Mouse (Mus musculus) heart, postnatal 0 days (tissue): ENCODE measurements around the gene Hoxd3. TPM values are rescaled to one million over a fixed set of nuclear protein-coding genes. Genes with fewer than 3 reads are reported as not detected.

ENCODE experiments used
- ATAC-seq: fragments of 200-750 bp; cut with Nextera tagmentation; 2 replicates; pipeline ENCODE4 v1.8.0; 2017; ENCODE audit warnings: low read depth, moderate number of reproducible peaks, moderate library complexity; ENCODE audit not compliant: insufficient read depth
- DNase-seq: peaks from one replicate; pipeline ENCODE4 v3.0.0-alpha.2; 2016; ENCODE audit warnings: low spot score
- H3K27ac ChIP-seq: fragments of 300-500 bp; sonication (generic); 2 replicates; pipeline ENCODE4 v1.5.1; 2014; ENCODE audit warnings: low read depth, mild to moderate bottlenecking
- H3K27me3 ChIP-seq: fragments of 300-500 bp; sonication (generic); 2 replicates; pipeline ENCODE4 v1.6.1; 2014; ENCODE audit warnings: low read length, mixed read lengths; ENCODE audit not compliant: control insufficient read depth, insufficient read depth
- H3K36me3 ChIP-seq: fragments of 300-500 bp; sonication (generic); replicated peaks from 2 replicates; pipeline ENCODE4 v1.6.1; 2014; ENCODE audit warnings: low read length, mixed read lengths; ENCODE audit not compliant: control insufficient read depth, insufficient read depth
- H3K4me1 ChIP-seq: fragments of 300-500 bp; sonication (generic); 2 replicates; pipeline ENCODE4 v1.6.1; 2014; ENCODE audit warnings: antibody characterized with exemption; ENCODE audit not compliant: control insufficient read depth, insufficient read depth
- H3K4me2 ChIP-seq: fragments of 300-500 bp; sonication (generic); 2 replicates; pipeline ENCODE4 v1.6.1; 2014; ENCODE audit warnings: low read depth, mild to moderate bottlenecking, low read length, moderate library complexity
- H3K4me3 ChIP-seq: fragments of 300-500 bp; sonication (generic); 2 replicates; pipeline ENCODE4 v1.5.1; 2014; ENCODE audit warnings: low read depth, low read length
- H3K9ac ChIP-seq: fragments of 300-500 bp; sonication (generic); replicated peaks from 2 replicates; pipeline ENCODE4 v1.6.1; 2014; ENCODE audit warnings: low read depth, low read length, mixed read lengths
- H3K9me3 ChIP-seq: fragments of 300-500 bp; sonication (generic); replicated peaks from 2 replicates; pipeline ENCODE4 v1.6.1; 2016; ENCODE audit warnings: low read length; ENCODE audit not compliant: control insufficient read depth
- CTCF ChIP-seq: IDR thresholded peaks from 2 replicates; pipeline ENCODE4 v1.5.1; 2016; ENCODE audit warnings: antibody characterized with exemption, control low read depth, low read depth
- EP300 ChIP-seq: IDR thresholded peaks from 2 replicates; pipeline ENCODE4 v1.6.1; 2016; ENCODE audit warnings: antibody characterized with exemption, low read depth
- WGBS: fragments of 180-500 bp; shearing (Covaris S2); extraction: QIAGEN DNeasy Blood & Tissue Kit; methylation state at CpG from one replicate; pipeline ENCODE4 v1.1.7; 2014; 5-methylcytosine and 5-hydroxymethylcytosine counted together
- polyA plus RNA-seq: library from polyadenylated mRNA; unstranded; fragments of >200 nt; fragmentation: Nextera tagmentation; extraction: Ambion mirVana; gene quantifications from 2 replicates; pipeline ENCODE4 v1.2.1, GENCODE M21; 2015
- total RNA-seq: library from RNA; depleted of rRNA; stranded (reverse); fragments of >200 nt; gene quantifications from 2 replicates; pipeline ENCODE4 v1.2.3, GENCODE M21; 2014; ENCODE audit warnings: low replicate concordance

Gene Hoxd3
- total and polyA plus RNA-seq, 2 experiments from 2014 or later = 0.04 TPM; not detected in 1

GRCm38 (mm10) chr2:74740311-74741091 is 28.8 kb downstream of the Hoxd3 start:
- Histone ChIP-seq H3K9ac (no peak overlapping the region), H3K27ac (no peak overlapping the region), H3K9me3 (no peaks in the 10 kb centered on the region), H3K4me3 (no peak overlapping the region), H3K27me3 (peaks cover 99% of the 10 kb centered on the region), H3K4me2 (no peak overlapping the region), H3K4me1 (no peaks in the 10 kb centered on the region), H3K36me3 (no peaks in the 10 kb centered on the region)
- 3% methylated on average over 43 of the region's 43 CpGs for WGBS
- DNase-seq (no peak), ATAC-seq (no peak)
- TF ChIP-seq EP300 = no peak
- TF ChIP-seq CTCF = no peak

GRCm38 (mm10) chr2:74741252-74741978 is 29.7 kb downstream of the Hoxd3 start:
- H3K9me3 ChIP-seq = no peaks in the 10 kb centered on the region
- H3K27me3 ChIP-seq = peaks cover 99% of the 10 kb centered on the region
- WGBS = 52% methylated on average over 2 of the region's 3 CpGs
- no peak overlapping the region for H3K4me2 ChIP-seq
- H3K27ac ChIP-seq = no peak overlapping the region
- no peak overlapping the region for H3K4me3 ChIP-seq
- no peak overlapping the region for H3K9ac ChIP-seq
- TF ChIP-seq CTCF (no peak), EP300 (no peak)
- ATAC-seq (no peak), DNase-seq (no peak)
- no peaks in the 10 kb centered on the region for H3K36me3 ChIP-seq
- no peaks in the 10 kb centered on the region for H3K4me1 ChIP-seq

DNA sequence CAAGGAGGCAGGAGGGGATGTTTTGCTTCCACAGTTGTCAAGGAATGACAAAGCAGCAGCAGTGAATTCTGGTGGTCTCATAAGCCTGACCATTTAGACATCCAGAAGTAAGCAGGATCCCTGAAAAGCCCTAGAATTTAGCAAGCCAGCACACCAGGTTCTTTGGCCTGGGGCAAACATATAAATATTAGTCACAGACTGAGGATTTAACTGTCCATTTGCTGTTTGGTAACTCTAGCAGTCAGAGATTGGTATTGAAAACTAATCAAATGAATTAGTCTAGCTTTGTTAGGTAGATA is 30.2 kb downstream of the Hoxd3 start:
- TF ChIP-seq EP300 (no peak), CTCF (no peak)
- no peak overlapping the region for H3K4me2 ChIP-seq
- H3K9ac ChIP-seq = no peak overlapping the region
- no peak overlapping the region for H3K4me3 ChIP-seq
- no peaks in the 10 kb centered on the region for H3K4me1 ChIP-seq
- no peak overlapping the region for H3K27ac ChIP-seq
- no peaks in the 10 kb centered on the region for H3K9me3 ChIP-seq
- no peaks in the 10 kb centered on the region for H3K36me3 ChIP-seq
- no peak for DNase-seq
- H3K27me3 ChIP-seq = peaks cover 99% of the 10 kb centered on the region
- ATAC-seq = no peak

DNA sequence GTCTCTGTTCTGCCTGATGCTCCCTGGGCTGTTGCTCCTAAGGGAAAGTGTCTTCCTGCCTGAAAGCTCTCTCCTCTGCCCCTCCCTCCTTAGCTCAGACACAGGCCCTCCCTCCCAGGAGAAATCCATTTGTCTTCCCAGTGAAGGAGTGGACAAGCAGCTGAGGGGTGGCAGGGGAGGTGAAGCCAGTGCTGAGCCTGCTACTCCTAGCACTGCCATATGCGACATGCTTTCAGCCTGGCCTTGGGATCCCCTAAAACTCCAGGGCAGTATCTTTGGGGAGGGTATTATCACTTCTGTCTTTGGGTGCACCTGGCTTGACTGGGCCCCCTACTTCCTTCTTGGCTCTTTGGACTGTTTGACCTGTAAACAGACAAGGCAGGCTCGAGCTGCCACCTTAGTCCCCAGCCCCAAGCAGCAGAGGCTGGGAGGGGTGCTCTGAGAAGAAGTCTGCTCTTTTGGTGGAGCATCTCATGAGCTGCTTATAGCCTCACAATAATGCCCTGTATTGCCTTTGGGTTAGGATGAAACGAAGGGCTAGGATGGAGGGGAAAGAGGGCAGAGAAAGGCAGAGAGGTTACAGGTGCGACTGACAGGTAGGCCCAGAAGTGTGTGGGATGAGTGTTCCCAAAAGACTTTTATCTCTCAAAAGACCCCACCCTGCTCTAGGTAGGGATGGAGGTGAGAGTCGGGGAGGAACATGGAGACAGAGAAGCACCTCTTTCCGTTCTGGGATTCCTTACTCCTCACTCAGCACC is 34.0 kb downstream of the Hoxd3 start:
- Histone ChIP-seq H3K9me3 (no peaks in the 10 kb centered on the region), H3K27me3 (peaks cover 99% of the 10 kb centered on the region), H3K4me3 (no peak overlapping the region), H3K27ac (no peak overlapping the region), H3K36me3 (no peaks in the 10 kb centered on the region), H3K9ac (no peak overlapping the region), H3K4me2 (no peak overlapping the region), H3K4me1 (no peaks in the 10 kb centered on the region)
- no peak for ATAC-seq
- WGBS = 7% methylated on average over 6 of the region's 6 CpGs
- no peak for TF ChIP-seq CTCF
- TF ChIP-seq EP300 = no peak
- no peak for DNase-seq

GRCm38 (mm10) chr2:74746298-74746921 is 34.7 kb downstream of the Hoxd3 start:
- Histone ChIP-seq H3K4me3 (peak overlapping the region; percentile 18; the same call in 1 of the 2 replicates), H3K27me3 (peaks cover 99% of the 10 kb centered on the region), H3K9me3 (no peaks in the 10 kb centered on the region), H3K4me2 (no peak overlapping the region), H3K4me1 (no peaks in the 10 kb centered on the region), H3K9ac (no peak overlapping the region), H3K27ac (no peak overlapping the region), H3K36me3 (no peaks in the 10 kb centered on the region)
- WGBS = 3% methylated on average over 58 of the region's 58 CpGs
- no peak for TF ChIP-seq CTCF
- TF ChIP-seq EP300 = no peak
- no peak for ATAC-seq
- no peak for DNase-seq
